Mouse (Mus musculus): ENCODE data around the gene Efnb2.

The Efnb2 gene

GRCm38 (mm10) chr8:8655346-8656340 is 5.4 kb downstream of the Efnb2 start:
- no peak for DNase-seq

GRCm38 (mm10) chr8:8653906-8654489 is 7.0 kb downstream of the Efnb2 start:
- no peak for DNase-seq

GRCm38 (mm10) chr8:8653343-8653742 is 7.7 kb downstream of the Efnb2 start:
- DNase-seq = no peak

GRCm38 (mm10) chr8:8652388-8652787 is 8.7 kb downstream of the Efnb2 start:
- no peak for DNase-seq

- DNase-seq = peak; percentile 78
Measured at GRCm38 (mm10) chr8:8649944-8650343, 11.1 kb downstream of the Efnb2 start.

- DNase-seq = no peak
Measured at GRCm38 (mm10) chr8:8649536-8649935, 11.5 kb downstream of the Efnb2 start.

- DNase-seq = no peak
Measured at GRCm38 (mm10) chr8:8648686-8649085, 12.4 kb downstream of the Efnb2 start.

- DNase-seq = no peak
Measured at GRCm38 (mm10) chr8:8647824-8648223, 13.2 kb downstream of the Efnb2 start.

- no peak for DNase-seq
Measured at GRCm38 (mm10) chr8:8647319-8647718, 13.7 kb downstream of the Efnb2 start.

- no peak for DNase-seq
Measured at GRCm38 (mm10) chr8:8644160-8644915, 16.7 kb downstream of the Efnb2 start.

GRCm38 (mm10) chr8:8640264-8640588 is 20.8 kb downstream of the Efnb2 start:
- no peak for DNase-seq

GRCm38 (mm10) chr8:8639569-8640263 is 21.3 kb downstream of the Efnb2 start:
- no peak for DNase-seq

GRCm38 (mm10) chr8:8631394-8631793 is 29.6 kb downstream of the Efnb2 start:
- no peak for DNase-seq

- DNase-seq = no peak
Measured at GRCm38 (mm10) chr8:8624017-8624416, 37.0 kb downstream of the Efnb2 start.

GRCm38 (mm10) chr8:8623486-8623885 is 37.6 kb downstream of the Efnb2 start:
- DNase-seq = no peak

GRCm38 (mm10) chr8:8622476-8622875 is 38.6 kb downstream of the Efnb2 start:
- DNase-seq = no peak

- no peak for DNase-seq
Measured at GRCm38 (mm10) chr8:8622031-8622430, 39.0 kb downstream of the Efnb2 start.

- peak; percentile 22 for DNase-seq
Measured at GRCm38 (mm10) chr8:8621236-8621917, 39.7 kb downstream of the Efnb2 start.

GRCm38 (mm10) chr8:8620536-8620935 is 40.5 kb downstream of the Efnb2 start:
- peak; percentile 52 for DNase-seq

- no peak for DNase-seq
Measured at GRCm38 (mm10) chr8:8619221-8620194, 41.5 kb downstream of the Efnb2 start.

- DNase-seq = no peak
Measured at GRCm38 (mm10) chr8:8613844-8614243, 47.2 kb downstream of the Efnb2 start.
